Mouse (Mus musculus): ENCODE measurements around the gene Ormdl2.

DNA sequence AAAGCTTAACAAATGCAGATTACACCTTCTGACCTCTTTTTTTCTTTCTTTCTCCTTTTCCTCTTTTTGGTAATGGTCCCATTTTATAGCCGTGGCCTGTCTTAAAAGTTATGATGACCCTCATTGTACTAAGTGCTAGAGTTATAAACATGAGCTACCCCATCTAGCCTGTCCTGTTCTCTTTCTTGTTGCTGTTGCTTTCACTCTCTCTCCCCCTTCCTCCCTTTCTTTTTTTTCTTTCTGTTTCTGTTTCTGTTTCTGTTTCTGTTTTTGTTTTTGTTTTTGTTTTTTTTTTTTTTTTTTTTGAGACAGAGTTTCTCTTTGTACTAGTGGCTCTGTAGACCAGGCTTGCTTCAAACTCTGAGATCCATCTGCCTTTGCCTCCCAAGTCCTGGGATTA, 45.1 kb upstream of the Ormdl2 start:
- TF ChIP-seq CTCF (IDR thresholded peaks at IDR 0.05; ENCODE audit: borderline replicate concordance, control insufficient read depth, extremely low read depth, insufficient read depth, low read length, poor library complexity) (no peak), POLR2A (IDR thresholded peaks at IDR 0.05; ENCODE audit: control insufficient read depth, extremely low read depth, insufficient read depth, low read length, poor library complexity) (no peak)

Data from thymus, adult 2 months (tissue).